Mouse (Mus musculus): ENCODE data around the gene Lefty2. TPM values are rescaled to one million over a fixed set of nuclear protein-coding genes. Genes with fewer than 3 reads are reported as not detected.
"Not testable (repeated sequence)": the region's sequence is repeated elsewhere in the genome, so short reads cannot be mapped to it uniquely, and the experiment has no call there.

Gene Lefty2
- polyA plus RNA-seq, 1 experiment from 2014 or later = not detected

DNA sequence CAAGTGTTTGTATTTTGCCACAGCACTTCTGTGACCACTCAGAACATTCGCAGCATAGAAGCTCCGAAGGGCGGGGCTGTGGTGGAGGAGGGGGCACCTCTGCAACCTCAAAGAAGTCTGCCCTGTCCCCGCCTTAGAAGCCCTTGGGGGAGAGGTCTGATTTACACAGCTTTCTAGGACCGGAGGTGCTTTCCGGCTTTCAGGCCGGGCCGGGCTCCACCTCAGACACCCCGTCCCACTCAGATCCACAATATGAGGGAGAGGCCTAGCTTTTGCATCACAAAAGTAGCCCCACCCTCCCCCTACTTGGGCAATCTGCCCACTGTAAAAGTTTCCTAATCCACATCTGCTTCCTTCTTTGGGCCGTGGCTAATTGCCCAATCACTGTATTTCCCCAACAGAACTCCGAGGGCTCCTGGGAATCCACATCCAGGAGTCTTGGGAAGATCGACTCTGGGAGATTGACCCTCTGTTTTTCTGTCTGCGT lies 4.3 kb upstream of the Lefty2 start:
- Histone ChIP-seq H3K4me3 (ENCODE audit: low read depth, low read length) (no peak overlapping the region), H3K9ac (replicated peaks; ENCODE audit: low read depth, low read length) (no peak overlapping the region), H3K9me3 (ENCODE audit: control insufficient read depth, low read depth, low read length) (no peaks in the 10 kb centered on the region), H3K27me3 (ENCODE audit: control insufficient read depth, insufficient read depth, low read length) (0 out of 2 replicates have a peak, but pooled peaks cover 3% of the 10 kb centered on the region), H3K36me3 (ENCODE audit: control insufficient read depth, insufficient read depth, low read length) (no peaks in the 10 kb centered on the region), H3K4me2 (replicated peaks; ENCODE audit: low read depth, low read length) (peak overlapping the region; percentile 31), H3K27ac (ENCODE audit: low read length) (peak overlapping the region; percentile 35), H3K4me1 (ENCODE audit: control insufficient read depth, insufficient read depth, low read length) (peaks cover 6% of the 10 kb centered on the region; the same call in 1 of the 2 replicates)
- WGBS = 4% methylated on average over 13 of the region's 13 CpGs
- ATAC-seq (ENCODE audit: insufficient number of reproducible peaks, insufficient read depth, low FRiP score, low read depth) = peak; percentile 81

DNA sequence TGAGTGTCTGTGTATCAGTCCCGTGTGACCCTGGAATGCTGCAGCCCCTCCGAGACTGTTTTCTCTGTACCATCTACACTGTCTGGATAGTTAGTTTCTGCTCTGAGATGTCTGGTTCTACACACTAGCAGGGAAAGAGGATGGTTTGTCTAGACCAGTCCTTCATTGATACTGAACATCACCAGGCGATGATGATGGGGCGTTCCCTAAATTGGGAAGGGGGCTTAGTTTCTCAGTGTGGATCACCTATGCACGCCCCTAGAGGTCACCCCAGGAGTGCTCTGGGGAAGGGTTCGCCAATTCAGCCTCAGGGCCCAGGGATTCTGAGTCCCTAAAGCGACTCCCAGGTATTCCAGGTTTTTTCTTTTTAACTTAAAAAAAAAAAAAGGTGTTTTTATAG lies 3.7 kb upstream of the Lefty2 start:
- Histone ChIP-seq H3K27me3 (ENCODE audit: control insufficient read depth, insufficient read depth, low read length) (0 out of 2 replicates have a peak, but pooled peaks cover 7% of the 10 kb centered on the region), H3K9ac (replicated peaks; ENCODE audit: low read depth, low read length) (no peak overlapping the region), H3K4me3 (ENCODE audit: low read depth, low read length) (no peak overlapping the region), H3K36me3 (ENCODE audit: control insufficient read depth, insufficient read depth, low read length) (no peaks in the 10 kb centered on the region), H3K9me3 (ENCODE audit: control insufficient read depth, low read depth, low read length) (no peaks in the 10 kb centered on the region), H3K27ac (ENCODE audit: low read length) (peak overlapping the region; percentile 35), H3K4me1 (ENCODE audit: control insufficient read depth, insufficient read depth, low read length) (peaks cover 6% of the 10 kb centered on the region; the same call in 1 of the 2 replicates), H3K4me2 (replicated peaks; ENCODE audit: low read depth, low read length) (peak overlapping the region; percentile 31; the same call in 1 of the 2 replicates)
- WGBS = 45% methylated on average over 7 of the region's 7 CpGs
- peak; percentile 16; the same call in 1 of the 2 replicates for ATAC-seq (ENCODE audit: insufficient number of reproducible peaks, insufficient read depth, low FRiP score, low read depth)

- H3K4me1 ChIP-seq (ENCODE audit: control insufficient read depth, insufficient read depth, low read length) = peaks cover 6% of the 10 kb centered on the region; the same call in 1 of the 2 replicates
- H3K4me3 ChIP-seq (ENCODE audit: low read depth, low read length) = no peak overlapping the region
- no peak for ATAC-seq (ENCODE audit: insufficient number of reproducible peaks, insufficient read depth, low FRiP score, low read depth)
- 0 out of 2 replicates have a peak, but pooled peaks cover 7% of the 10 kb centered on the region for H3K27me3 ChIP-seq (ENCODE audit: control insufficient read depth, insufficient read depth, low read length)
- no peaks in the 10 kb centered on the region for H3K9me3 ChIP-seq (ENCODE audit: control insufficient read depth, low read depth, low read length)
- no peak overlapping the region for H3K9ac ChIP-seq (replicated peaks; ENCODE audit: low read depth, low read length)
- H3K27ac ChIP-seq (ENCODE audit: low read length) = no peak overlapping the region
- H3K36me3 ChIP-seq (ENCODE audit: control insufficient read depth, insufficient read depth, low read length) = no peaks in the 10 kb centered on the region
- WGBS = 55% methylated on average over 6 of the region's 6 CpGs
- H3K4me2 ChIP-seq (replicated peaks; ENCODE audit: low read depth, low read length) = no peak overlapping the region
Observed at GRCm38 (mm10) chr1:180889841-180890240, 3.1 kb upstream of the Lefty2 start.

GRCm38 (mm10) chr1:180894088-180894987 lies 1.4 kb downstream of the Lefty2 start:
- not testable (repeated sequence) for H3K9me3 ChIP-seq (ENCODE audit: control insufficient read depth, low read depth, low read length); H3K4me1 ChIP-seq (ENCODE audit: control insufficient read depth, insufficient read depth, low read length); H3K27me3 ChIP-seq (ENCODE audit: control insufficient read depth, insufficient read depth, low read length); H3K27ac ChIP-seq (ENCODE audit: low read length); H3K36me3 ChIP-seq (ENCODE audit: control insufficient read depth, insufficient read depth, low read length); H3K9ac ChIP-seq (replicated peaks; ENCODE audit: low read depth, low read length)
- H3K4me2 ChIP-seq (replicated peaks; ENCODE audit: low read depth, low read length) = peak overlapping the region; percentile 28; the same call in 1 of the 2 replicates
- peak overlapping the region; percentile 19 for H3K4me3 ChIP-seq (ENCODE audit: low read depth, low read length)
- WGBS = 6% methylated on average over 41 of the region's 51 CpGs
- peak; percentile 26; the same call in 1 of the 2 replicates for ATAC-seq (ENCODE audit: insufficient number of reproducible peaks, insufficient read depth, low FRiP score, low read depth)

GRCm38 (mm10) chr1:180901107-180901506 lies 8.2 kb downstream of the Lefty2 start:
- peaks cover 4% of the 10 kb centered on the region for H3K36me3 ChIP-seq (ENCODE audit: control insufficient read depth, insufficient read depth, low read length)
- no peaks in the 10 kb centered on the region for H3K9me3 ChIP-seq (ENCODE audit: control insufficient read depth, low read depth, low read length)
- H3K27me3 ChIP-seq (ENCODE audit: control insufficient read depth, insufficient read depth, low read length) = no peaks in the 10 kb centered on the region
- no peak for ATAC-seq (ENCODE audit: insufficient number of reproducible peaks, insufficient read depth, low FRiP score, low read depth)
- H3K27ac ChIP-seq (ENCODE audit: low read length) = no peak overlapping the region
- H3K4me3 ChIP-seq (ENCODE audit: low read depth, low read length) = no peak overlapping the region
- H3K4me1 ChIP-seq (ENCODE audit: control insufficient read depth, insufficient read depth, low read length) = peaks cover 9% of the 10 kb centered on the region; the same call in 1 of the 2 replicates
- H3K9ac ChIP-seq (replicated peaks; ENCODE audit: low read depth, low read length) = no peak overlapping the region
- WGBS = under 1% methylated on average over 4 of the region's 4 CpGs
- H3K4me2 ChIP-seq (replicated peaks; ENCODE audit: low read depth, low read length) = no peak overlapping the region

GRCm38 (mm10) chr1:180902915-180903314 lies 10.0 kb downstream of the Lefty2 start:
- WGBS = 40% methylated on average over 5 of the region's 5 CpGs
- Histone ChIP-seq H3K4me2 (replicated peaks; ENCODE audit: low read depth, low read length) (no peak overlapping the region), H3K36me3 (ENCODE audit: control insufficient read depth, insufficient read depth, low read length) (peaks cover 19% of the 10 kb centered on the region), H3K9ac (replicated peaks; ENCODE audit: low read depth, low read length) (no peak overlapping the region), H3K4me1 (ENCODE audit: control insufficient read depth, insufficient read depth, low read length) (peaks cover 9% of the 10 kb centered on the region; the same call in 1 of the 2 replicates), H3K27ac (ENCODE audit: low read length) (no peak overlapping the region), H3K27me3 (ENCODE audit: control insufficient read depth, insufficient read depth, low read length) (no peaks in the 10 kb centered on the region), H3K9me3 (ENCODE audit: control insufficient read depth, low read depth, low read length) (no peaks in the 10 kb centered on the region), H3K4me3 (ENCODE audit: low read depth, low read length) (no peak overlapping the region)
- ATAC-seq (ENCODE audit: insufficient number of reproducible peaks, insufficient read depth, low FRiP score, low read depth) = peak; percentile 57; the same call in 1 of the 2 replicates

DNA sequence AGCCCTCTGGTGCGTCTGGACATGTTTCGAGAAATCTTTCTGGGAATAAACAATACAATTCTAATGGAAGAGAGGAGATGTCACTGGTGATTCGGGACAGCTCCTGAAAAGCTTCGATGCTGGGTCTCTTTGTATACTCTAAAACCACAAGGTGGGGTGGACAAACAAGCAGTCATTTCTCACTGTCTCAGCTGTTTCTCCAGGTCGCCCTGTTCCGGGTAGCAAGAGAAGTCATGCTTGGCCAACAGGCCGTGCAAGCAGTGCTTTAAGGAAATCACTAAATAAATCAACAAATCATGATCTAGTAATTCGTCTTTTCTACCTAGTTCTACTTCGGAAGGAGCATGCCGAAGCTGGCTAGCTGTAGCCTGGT lies 10.7 kb downstream of the Lefty2 start:
- Histone ChIP-seq H3K36me3 (ENCODE audit: control insufficient read depth, insufficient read depth, low read length) (peaks cover 20% of the 10 kb centered on the region), H3K4me2 (replicated peaks; ENCODE audit: low read depth, low read length) (peak overlapping the region; percentile 91), H3K27ac (ENCODE audit: low read length) (peak overlapping the region; percentile 84), H3K4me1 (ENCODE audit: control insufficient read depth, insufficient read depth, low read length) (peaks cover 9% of the 10 kb centered on the region; the same call in 1 of the 2 replicates), H3K4me3 (ENCODE audit: low read depth, low read length) (peak overlapping the region; percentile 83), H3K9me3 (ENCODE audit: control insufficient read depth, low read depth, low read length) (no peaks in the 10 kb centered on the region), H3K9ac (replicated peaks; ENCODE audit: low read depth, low read length) (peak overlapping the region; percentile 84), H3K27me3 (ENCODE audit: control insufficient read depth, insufficient read depth, low read length) (no peaks in the 10 kb centered on the region)
- 0 out of 2 replicates have a peak, but pooled peaks have one; percentile 2 for ATAC-seq (ENCODE audit: insufficient number of reproducible peaks, insufficient read depth, low FRiP score, low read depth)
- WGBS = 28% methylated on average over 10 of the region's 10 CpGs

DNA sequence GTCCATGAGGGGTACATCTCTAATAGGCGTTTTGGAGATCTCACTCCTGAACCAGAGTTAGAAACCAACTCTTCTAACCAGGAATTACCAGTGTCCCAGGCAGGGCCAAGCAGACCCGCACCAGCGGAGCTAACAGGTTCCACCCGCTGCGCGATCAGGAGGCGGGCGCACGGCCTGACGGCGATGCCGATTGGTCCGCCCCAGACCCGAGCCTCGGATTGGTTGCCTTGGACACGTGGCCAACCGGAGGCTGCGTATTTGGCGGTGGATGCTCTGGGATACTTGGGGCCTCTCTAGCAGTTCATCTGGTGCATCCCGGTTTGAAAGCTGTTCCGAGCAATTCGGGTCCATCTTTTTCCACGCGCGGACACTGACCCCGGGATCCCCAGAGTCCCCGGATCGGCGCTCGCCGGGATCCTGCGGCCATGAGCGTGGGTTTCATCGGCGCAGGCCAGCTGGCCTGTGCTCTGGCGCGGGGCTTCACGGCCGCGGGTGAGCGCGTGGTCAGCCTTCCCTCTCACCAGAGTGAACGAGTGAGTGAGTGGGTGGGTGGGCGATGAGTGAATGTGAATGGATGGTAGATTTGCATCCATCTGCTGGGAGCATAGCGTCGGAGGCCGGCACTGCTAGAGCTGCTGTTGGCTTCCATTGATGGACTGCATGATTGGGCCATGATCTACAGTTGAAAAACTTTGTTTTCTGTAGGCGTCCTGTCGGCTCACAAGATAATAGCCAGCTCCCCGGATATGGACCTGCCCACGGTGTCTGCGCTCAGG lies 11.3 kb downstream of the Lefty2 start, which contains the start of gene Pycr2:
Pycr2 (plus strand) TSS at position 255 of the 776 bp plus-strand sequence.
- Histone ChIP-seq H3K4me3 (ENCODE audit: low read depth, low read length) (peak within 1 kb of the TSS; percentile 83), H3K4me1 (ENCODE audit: control insufficient read depth, insufficient read depth, low read length) (peaks cover 9% of the 10 kb centered on the region; the same call in 1 of the 2 replicates), H3K27me3 (ENCODE audit: control insufficient read depth, insufficient read depth, low read length) (no peaks in the 10 kb centered on the region), H3K27ac (ENCODE audit: low read length) (peak within 1 kb of the TSS; percentile 84), H3K9me3 (ENCODE audit: control insufficient read depth, low read depth, low read length) (no peaks in the 10 kb centered on the region), H3K4me2 (replicated peaks; ENCODE audit: low read depth, low read length) (peak within 1 kb of the TSS; percentile 91), H3K9ac (replicated peaks; ENCODE audit: low read depth, low read length) (peak within 1 kb of the TSS; percentile 84), H3K36me3 (ENCODE audit: control insufficient read depth, insufficient read depth, low read length) (peaks cover 20% of the 10 kb centered on the region)
- ATAC-seq (ENCODE audit: insufficient number of reproducible peaks, insufficient read depth, low FRiP score, low read depth) = peak; percentile 97
- under 1% methylated on average over 52 of the region's 52 CpGs for WGBS
